Comparison of ENCODE assay signal across 13 mouse cellular contexts in genomic region chr19:55938254-55939046, GRCm38 (mm10).
DNase-seq lines count a peak whose midpoint lies in the region; ATAC-seq lines count a peak whose summit lies in the region.
"Had no signal": no experiment of that assay in that cellular context is flagged by ENCODE, and none has a peak within 500 bp of the region (broad histone marks: within the 10 kb centered on the region; RNA-seq: fewer than 3 reads in every experiment).

No protein-coding gene starts in this region.

- H3K4me1 ChIP-seq in limb, embryonic 10.5 days: peaks cover 35% of the 10 kb centered on the region
- H3K4me1 ChIP-seq: megakaryocyte, embryonic 14.5 days had no signal

- 0 out of 2 replicates have a peak overlapping the region, but pooled peaks have one; percentile 44 for H3K27ac ChIP-seq in limb, embryonic 10.5 days
- H3K27ac ChIP-seq: hindbrain, embryonic 15.5 days; neural tube, embryonic 13.5 days had no signal

- ATAC-seq in megakaryocyte progenitor cell, adult 5-6 weeks (replicated peaks; ENCODE audit: poor library complexity): peak; percentile 76

- no peaks in the 10 kb centered on the region for H3K9me3 ChIP-seq in limb, embryonic 10.5 days (replicated peaks)
- H3K9me3 ChIP-seq: hindbrain, embryonic 15.5 days; neural tube, embryonic 13.5 days had no signal

- DNase-seq in heart, adult 11 months: peak; percentile 62
- no peak for DNase-seq in heart, adult 8-10 months (ENCODE audit: low spot score)
- DNase-seq in spleen, adult 12 weeks (ENCODE audit: low spot score): peak; percentile 21
- DNase-seq in spleen, adult 18-20 months: no peak
- DNase-seq in limb, embryonic 10.5 days (ENCODE audit: low spot score): no peak
- DNase-seq in embryo, embryonic 9.5 days (ENCODE audit: extremely low spot score): no peak
- DNase-seq in B cell, adult 2 months: no peak
- DNase-seq: cerebellum, adult 2 months; gastrocnemius, postnatal 36 days had no signal

- H3K4me3 ChIP-seq in limb, embryonic 10.5 days: no peak overlapping the region
- H3K4me3 ChIP-seq: hindbrain, embryonic 15.5 days; megakaryocyte, embryonic 14.5 days; neural tube, embryonic 13.5 days had no signal

- no peaks in the 10 kb centered on the region for H3K36me3 ChIP-seq in limb, embryonic 10.5 days
- H3K36me3 ChIP-seq: hindbrain, embryonic 15.5 days; neural tube, embryonic 13.5 days had no signal

- WGBS in limb, embryonic 10.5 days: 93% methylated on average over 21 of the region's 21 CpGs

- no peaks in the 10 kb centered on the region for H3K27me3 ChIP-seq in limb, embryonic 10.5 days (ENCODE audit: low read depth, poor library complexity, severe bottlenecking)
- H3K27me3 ChIP-seq: hindbrain, embryonic 15.5 days had no signal

Comparison
In these comparisons a context has a peak if more than half of its experiments do, and no peak if none do; other contexts are left out.
1. DNase-seq: peak in heart, adult 11 months (single experiment) and spleen, adult 12 weeks (single experiment); none in heart, adult 8-10 months (single experiment), spleen, adult 18-20 months (0 of 2), limb, embryonic 10.5 days (single experiment), embryo, embryonic 9.5 days (single experiment) and B cell, adult 2 months (0 of 2).